Mouse (Mus musculus): ENCODE measurements at regions not wholly inside any gene's neighbourhood (a gene's known extent, or its start where the extent isn't known, plus 50 kb on each side); places are given as distances from the start of the nearest gene placed in this dataset.

- TF ChIP-seq POLR2A (IDR thresholded peaks at IDR 0.05; ENCODE audit: insufficient read depth, low read length), result no peak
- TF ChIP-seq EP300 (IDR thresholded peaks at IDR 0.05; ENCODE audit: insufficient read depth, low read depth, low read length), result no peak
These were observed 92.2 kb upstream of the Usp38 start for GRCm38 (mm10) chr8:81106763-81107509.
